Mouse (Mus musculus): ENCODE results near the gene Uvssa. TPM values are rescaled to one million over a fixed set of nuclear protein-coding genes. Genes with fewer than 3 reads are reported as not detected.
A peak's percentile ranks its signal among the peaks of the same experiment; 100 is the strongest.

Gene Uvssa
- polyA plus RNA-seq, 1 experiment from 2014 or later = 8.4 TPM

- ATAC-seq (ENCODE audit: insufficient read depth) = no peak
These were observed 64.8 kb downstream of the Uvssa start for GRCm38 (mm10) chr5:33442927-33443710.

GRCm38 (mm10) chr5:33443794-33444193 is 65.4 kb downstream of the Uvssa start:
- Histone ChIP-seq H3K4me2 (no peak overlapping the region), H3K27ac (ENCODE audit: low read depth) (no peak overlapping the region), H3K9me3 (ENCODE audit: low read depth, low read length) (no peaks in the 10 kb centered on the region), H3K4me1 (ENCODE audit: insufficient read depth) (no peaks in the 10 kb centered on the region), H3K4me3 (ENCODE audit: low read depth, low read length) (no peak overlapping the region), H3K9ac (no peak overlapping the region), H3K36me3 (ENCODE audit: insufficient read depth) (no peaks in the 10 kb centered on the region), H3K27me3 (ENCODE audit: insufficient read depth, low read length) (peaks cover 19% of the 10 kb centered on the region)
- no peak for ATAC-seq (ENCODE audit: insufficient read depth)
- no peak for DNase-seq
- no peak for TF ChIP-seq CTCF (IDR thresholded peaks at IDR 0.05; ENCODE audit: low read depth)
- 48% methylated on average over 9 of the region's 9 CpGs for WGBS

More at GRCm38 (mm10) chr5:33442927-33443710, 64.8 kb downstream of the Uvssa start:
- Histone ChIP-seq H3K27me3 (ENCODE audit: insufficient read depth, low read length) (peaks cover 19% of the 10 kb centered on the region), H3K4me3 (ENCODE audit: low read depth, low read length) (peak overlapping the region; percentile 25), H3K4me1 (ENCODE audit: insufficient read depth) (no peaks in the 10 kb centered on the region), H3K36me3 (ENCODE audit: insufficient read depth) (no peaks in the 10 kb centered on the region), H3K9ac (no peak overlapping the region), H3K4me2 (peak overlapping the region; percentile 53), H3K9me3 (ENCODE audit: low read depth, low read length) (no peaks in the 10 kb centered on the region), H3K27ac (ENCODE audit: low read depth) (no peak overlapping the region)
- DNase-seq = peak; percentile 39
- 6% methylated on average over 56 of the region's 56 CpGs for WGBS
- TF ChIP-seq CTCF (IDR thresholded peaks at IDR 0.05; ENCODE audit: low read depth) = peak; percentile 95

DNA sequence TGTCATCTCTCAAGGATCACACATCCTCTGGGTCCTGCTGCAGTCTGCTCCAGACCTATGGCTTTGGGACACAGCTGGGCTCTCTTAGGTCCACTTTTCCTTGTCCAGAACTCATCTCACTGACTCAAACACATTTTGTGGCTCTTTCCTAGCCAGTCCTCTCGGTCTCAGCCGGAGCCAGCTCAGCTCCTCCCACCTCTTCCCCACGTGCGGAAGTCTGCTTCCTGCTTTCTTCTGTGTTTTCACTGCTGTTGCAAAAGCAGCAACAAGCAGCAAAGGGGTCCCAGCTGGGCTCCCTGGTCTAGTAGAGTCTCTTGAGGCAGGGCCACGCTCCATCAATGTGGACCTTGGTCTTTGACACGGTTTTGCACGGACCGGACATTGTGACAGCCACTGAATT is 77.4 kb downstream of the Uvssa start:
- Histone ChIP-seq H3K4me1 (ENCODE audit: insufficient read depth) (no peaks in the 10 kb centered on the region), H3K9ac (no peak overlapping the region), H3K27me3 (ENCODE audit: insufficient read depth, low read length) (no peaks in the 10 kb centered on the region), H3K4me2 (no peak overlapping the region), H3K27ac (ENCODE audit: low read depth) (no peak overlapping the region), H3K9me3 (ENCODE audit: low read depth, low read length) (no peaks in the 10 kb centered on the region), H3K36me3 (ENCODE audit: insufficient read depth) (no peaks in the 10 kb centered on the region), H3K4me3 (ENCODE audit: low read depth, low read length) (no peak overlapping the region)
- ATAC-seq (ENCODE audit: insufficient read depth) (no peak), DNase-seq (peak; percentile 13)
- 45% methylated on average over 8 of the region's 8 CpGs for WGBS
- TF ChIP-seq CTCF (IDR thresholded peaks at IDR 0.05; ENCODE audit: low read depth) = no peak

GRCm38 (mm10) chr5:33458132-33458622 is 79.8 kb downstream of the Uvssa start:
- WGBS = 56% methylated on average over 3 of the region's 3 CpGs
- ATAC-seq (ENCODE audit: insufficient read depth) (no peak), DNase-seq (no peak)
- H3K27ac ChIP-seq (ENCODE audit: low read depth) = no peak overlapping the region
- H3K4me1 ChIP-seq (ENCODE audit: insufficient read depth) = no peaks in the 10 kb centered on the region
- no peaks in the 10 kb centered on the region for H3K9me3 ChIP-seq (ENCODE audit: low read depth, low read length)
- TF ChIP-seq CTCF (IDR thresholded peaks at IDR 0.05; ENCODE audit: low read depth) = no peak
- no peaks in the 10 kb centered on the region for H3K36me3 ChIP-seq (ENCODE audit: insufficient read depth)
- no peak overlapping the region for H3K4me2 ChIP-seq
- no peaks in the 10 kb centered on the region for H3K27me3 ChIP-seq (ENCODE audit: insufficient read depth, low read length)
- no peak overlapping the region for H3K4me3 ChIP-seq (ENCODE audit: low read depth, low read length)
- H3K9ac ChIP-seq = no peak overlapping the region

- no peak overlapping the region for H3K4me2 ChIP-seq
- no peak overlapping the region for H3K4me3 ChIP-seq (ENCODE audit: low read depth, low read length)
- no peaks in the 10 kb centered on the region for H3K9me3 ChIP-seq (ENCODE audit: low read depth, low read length)
- DNase-seq (no peak), ATAC-seq (ENCODE audit: insufficient read depth) (no peak)
- H3K27ac ChIP-seq (ENCODE audit: low read depth) = no peak overlapping the region
- no peak overlapping the region for H3K9ac ChIP-seq
- H3K36me3 ChIP-seq (ENCODE audit: insufficient read depth) = no peaks in the 10 kb centered on the region
- no peaks in the 10 kb centered on the region for H3K4me1 ChIP-seq (ENCODE audit: insufficient read depth)
- WGBS = 58% methylated on average over 2 of the region's 2 CpGs
- H3K27me3 ChIP-seq (ENCODE audit: insufficient read depth, low read length) = no peaks in the 10 kb centered on the region
- no peak for TF ChIP-seq CTCF (IDR thresholded peaks at IDR 0.05; ENCODE audit: low read depth)
These were observed 80.8 kb downstream of the Uvssa start for GRCm38 (mm10) chr5:33459111-33459510.

DNA sequence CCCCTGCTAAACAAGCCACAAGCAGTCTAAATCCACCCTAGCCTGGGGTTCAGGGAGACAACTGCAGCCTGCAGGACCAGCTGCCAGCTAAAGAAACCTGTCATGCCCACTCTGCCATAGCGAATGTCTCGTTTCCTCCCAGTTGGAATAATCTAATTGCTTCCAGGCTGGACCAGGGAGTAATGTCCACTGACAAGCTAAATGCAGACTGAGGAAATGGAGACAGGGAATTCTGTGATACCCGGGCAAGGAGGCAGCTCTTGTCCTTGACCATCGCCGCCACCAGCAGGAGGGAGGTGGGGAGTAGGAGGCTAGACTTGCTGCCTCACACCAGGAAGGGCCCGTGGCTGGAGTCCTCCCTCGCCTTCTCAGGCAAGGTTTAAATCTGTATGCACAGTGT is 86.0 kb downstream of the Uvssa start:
- ATAC-seq (ENCODE audit: insufficient read depth) = no peak
- no peak for DNase-seq
- no peak overlapping the region for H3K4me2 ChIP-seq
- no peaks in the 10 kb centered on the region for H3K9me3 ChIP-seq (ENCODE audit: low read depth, low read length)
- no peak overlapping the region for H3K9ac ChIP-seq
- no peak overlapping the region for H3K4me3 ChIP-seq (ENCODE audit: low read depth, low read length)
- H3K4me1 ChIP-seq (ENCODE audit: insufficient read depth) = no peaks in the 10 kb centered on the region
- 59% methylated on average over 7 of the region's 7 CpGs for WGBS
- H3K27ac ChIP-seq (ENCODE audit: low read depth) = no peak overlapping the region
- TF ChIP-seq CTCF (IDR thresholded peaks at IDR 0.05; ENCODE audit: low read depth) = no peak
- no peaks in the 10 kb centered on the region for H3K27me3 ChIP-seq (ENCODE audit: insufficient read depth, low read length)
- H3K36me3 ChIP-seq (ENCODE audit: insufficient read depth) = no peaks in the 10 kb centered on the region

GRCm38 (mm10) chr5:33465464-33465863 is 87.1 kb downstream of the Uvssa start:
- no peak for TF ChIP-seq CTCF (IDR thresholded peaks at IDR 0.05; ENCODE audit: low read depth)
- H3K27ac ChIP-seq (ENCODE audit: low read depth) = no peak overlapping the region
- H3K9me3 ChIP-seq (ENCODE audit: low read depth, low read length) = no peaks in the 10 kb centered on the region
- no peak overlapping the region for H3K4me2 ChIP-seq
- DNase-seq (no peak), ATAC-seq (ENCODE audit: insufficient read depth) (no peak)
- no peaks in the 10 kb centered on the region for H3K4me1 ChIP-seq (ENCODE audit: insufficient read depth)
- no peak overlapping the region for H3K9ac ChIP-seq
- no peaks in the 10 kb centered on the region for H3K36me3 ChIP-seq (ENCODE audit: insufficient read depth)
- no peaks in the 10 kb centered on the region for H3K27me3 ChIP-seq (ENCODE audit: insufficient read depth, low read length)
- WGBS = 66% methylated on average over 11 of the region's 11 CpGs
- no peak overlapping the region for H3K4me3 ChIP-seq (ENCODE audit: low read depth, low read length)

Other genes with a start within 250 kb of the Uvssa start
- gene Spon2, start 160.1 kb upstream of the Uvssa start, polyA plus RNA-seq (2014; fragmentation: Nextera tagmentation; extraction: Ambion mirVana) = 10.5 and 12.1 TPM in 2 replicates
- gene Ctbp1, start 103.6 kb upstream of the Uvssa start, polyA plus RNA-seq (2014; fragmentation: Nextera tagmentation; extraction: Ambion mirVana) = 395 and 414 TPM in 2 replicates
- gene Maea, start 43.0 kb upstream of the Uvssa start, polyA plus RNA-seq (2014; fragmentation: Nextera tagmentation; extraction: Ambion mirVana) = 125 and 127 TPM in 2 replicates
- not detected in 2 replicates for gene Nkx1-1, start 55.4 kb downstream of the Uvssa start, polyA plus RNA-seq (2014; fragmentation: Nextera tagmentation; extraction: Ambion mirVana)